Mouse (Mus musculus): ENCODE results near the gene Arpc4. TPM values are rescaled to one million over a fixed set of nuclear protein-coding genes. Genes with fewer than 3 reads are reported as not detected.

Gene Arpc4
- polyA plus RNA-seq, 1 experiment from 2014 or later, result 360 TPM

GRCm38 (mm10) chr6:113343177-113344092, 34.5 kb upstream of the Arpc4 start, which contains the start of gene Camk1:
Gene Camk1 (minus strand): TSS chr6:113343984.
- H3K27ac ChIP-seq (replicated peaks), result no peak within 1 kb of the TSS; the same call in 1 of the 2 replicates
- peaks cover 24% of the 10 kb centered on the region for H3K4me1 ChIP-seq
- peak within 1 kb of the TSS; percentile 62 for H3K4me3 ChIP-seq
- H3K27me3 ChIP-seq, result no peaks in the 10 kb centered on the region
- peak; percentile 83 for ATAC-seq (ENCODE audit: low FRiP score, low read depth)
- WGBS, result 16% methylated on average over 32 of the region's 32 CpGs
- no peaks in the 10 kb centered on the region for H3K9me3 ChIP-seq
- H3K4me2 ChIP-seq (replicated peaks), result peak within 1 kb of the TSS; percentile 78
- H3K36me3 ChIP-seq, result peaks cover 17% of the 10 kb centered on the region
- H3K9ac ChIP-seq (replicated peaks), result peak within 1 kb of the TSS; percentile 81

GRCm38 (mm10) chr6:113344321-113344720, 33.6 kb upstream of the Arpc4 start:
- peak overlapping the region; percentile 78 for H3K4me2 ChIP-seq (replicated peaks)
- H3K27me3 ChIP-seq, result no peaks in the 10 kb centered on the region
- peaks cover 24% of the 10 kb centered on the region for H3K4me1 ChIP-seq
- H3K4me3 ChIP-seq, result peak overlapping the region; percentile 62; the same call in 1 of the 2 replicates
- WGBS, result 62% methylated on average over 2 of the region's 2 CpGs
- no peak overlapping the region for H3K27ac ChIP-seq (replicated peaks)
- peak; percentile 1; the same call in 1 of the 2 replicates for ATAC-seq (ENCODE audit: low FRiP score, low read depth)
- no peaks in the 10 kb centered on the region for H3K9me3 ChIP-seq
- H3K36me3 ChIP-seq, result peaks cover 9% of the 10 kb centered on the region
- H3K9ac ChIP-seq (replicated peaks), result no peak overlapping the region

GRCm38 (mm10) chr6:113346897-113347296, 31.0 kb upstream of the Arpc4 start:
- Histone ChIP-seq H3K27ac (replicated peaks) (no peak overlapping the region), H3K4me1 (peaks cover 24% of the 10 kb centered on the region), H3K36me3 (no peaks in the 10 kb centered on the region), H3K27me3 (no peaks in the 10 kb centered on the region), H3K4me2 (replicated peaks) (no peak overlapping the region), H3K9ac (replicated peaks) (no peak overlapping the region), H3K4me3 (no peak overlapping the region), H3K9me3 (no peaks in the 10 kb centered on the region)
- no peak for ATAC-seq (ENCODE audit: low FRiP score, low read depth)
- WGBS, result 88% methylated on average over 4 of the region's 4 CpGs

- Histone ChIP-seq H3K4me1 (no peaks in the 10 kb centered on the region), H3K4me3 (no peak overlapping the region), H3K27ac (replicated peaks) (no peak overlapping the region), H3K36me3 (no peaks in the 10 kb centered on the region), H3K4me2 (replicated peaks) (no peak overlapping the region), H3K27me3 (no peaks in the 10 kb centered on the region), H3K9ac (replicated peaks) (no peak overlapping the region), H3K9me3 (no peaks in the 10 kb centered on the region)
- no peak for ATAC-seq (ENCODE audit: low FRiP score, low read depth)
Measured at GRCm38 (mm10) chr6:113350538-113350937, 27.4 kb upstream of the Arpc4 start.

- no peak overlapping the region for H3K9ac ChIP-seq (replicated peaks)
- 0 out of 2 replicates have a peak, but pooled peaks cover 3% of the 10 kb centered on the region for H3K27me3 ChIP-seq
- H3K4me3 ChIP-seq, result no peak overlapping the region
- no peaks in the 10 kb centered on the region for H3K36me3 ChIP-seq
- H3K27ac ChIP-seq (replicated peaks), result no peak overlapping the region
- H3K4me1 ChIP-seq, result no peaks in the 10 kb centered on the region
- ATAC-seq (ENCODE audit: low FRiP score, low read depth), result no peak
- H3K9me3 ChIP-seq, result no peaks in the 10 kb centered on the region
- H3K4me2 ChIP-seq (replicated peaks), result no peak overlapping the region
- 89% methylated on average over 1 of the region's 1 CpGs for WGBS
Measured at GRCm38 (mm10) chr6:113351161-113351560, 26.8 kb upstream of the Arpc4 start.

GRCm38 (mm10) chr6:113351653-113352052, 26.3 kb upstream of the Arpc4 start:
- Histone ChIP-seq H3K4me3 (no peak overlapping the region), H3K36me3 (no peaks in the 10 kb centered on the region), H3K27ac (replicated peaks) (no peak overlapping the region), H3K9me3 (no peaks in the 10 kb centered on the region), H3K27me3 (0 out of 2 replicates have a peak, but pooled peaks cover 4% of the 10 kb centered on the region), H3K9ac (replicated peaks) (no peak overlapping the region), H3K4me1 (no peaks in the 10 kb centered on the region), H3K4me2 (replicated peaks) (no peak overlapping the region)
- ATAC-seq (ENCODE audit: low FRiP score, low read depth), result no peak
- WGBS, result 62% methylated on average over 10 of the region's 10 CpGs

GRCm38 (mm10) chr6:113352820-113353219, 25.1 kb upstream of the Arpc4 start:
- H3K4me3 ChIP-seq, result no peak overlapping the region
- H3K36me3 ChIP-seq, result no peaks in the 10 kb centered on the region
- 88% methylated on average over 3 of the region's 3 CpGs for WGBS
- H3K27me3 ChIP-seq, result 0 out of 2 replicates have a peak, but pooled peaks cover 4% of the 10 kb centered on the region
- no peaks in the 10 kb centered on the region for H3K4me1 ChIP-seq
- H3K9ac ChIP-seq (replicated peaks), result no peak overlapping the region
- ATAC-seq (ENCODE audit: low FRiP score, low read depth), result no peak
- no peaks in the 10 kb centered on the region for H3K9me3 ChIP-seq
- H3K27ac ChIP-seq (replicated peaks), result no peak overlapping the region
- H3K4me2 ChIP-seq (replicated peaks), result no peak overlapping the region

- H3K27ac ChIP-seq (replicated peaks), result no peak overlapping the region
- no peak for ATAC-seq (ENCODE audit: low FRiP score, low read depth)
- WGBS, result 75% methylated on average over 3 of the region's 3 CpGs
- H3K4me1 ChIP-seq, result no peaks in the 10 kb centered on the region
- H3K36me3 ChIP-seq, result no peaks in the 10 kb centered on the region
- H3K9ac ChIP-seq (replicated peaks), result no peak overlapping the region
- H3K9me3 ChIP-seq, result no peaks in the 10 kb centered on the region
- 0 out of 2 replicates have a peak, but pooled peaks cover 4% of the 10 kb centered on the region for H3K27me3 ChIP-seq
- H3K4me2 ChIP-seq (replicated peaks), result no peak overlapping the region
- H3K4me3 ChIP-seq, result no peak overlapping the region
Measured at GRCm38 (mm10) chr6:113353696-113354095, 24.2 kb upstream of the Arpc4 start.

GRCm38 (mm10) chr6:113361476-113361875, 16.4 kb upstream of the Arpc4 start:
- no peak overlapping the region for H3K9ac ChIP-seq (replicated peaks)
- H3K9me3 ChIP-seq, result no peaks in the 10 kb centered on the region
- peaks cover 5% of the 10 kb centered on the region; the same call in 1 of the 2 replicates for H3K36me3 ChIP-seq
- no peaks in the 10 kb centered on the region for H3K4me1 ChIP-seq
- no peaks in the 10 kb centered on the region for H3K27me3 ChIP-seq
- H3K27ac ChIP-seq (replicated peaks), result no peak overlapping the region
- 79% methylated on average over 4 of the region's 4 CpGs for WGBS
- no peak for ATAC-seq (ENCODE audit: low FRiP score, low read depth)
- H3K4me3 ChIP-seq, result no peak overlapping the region
- no peak overlapping the region for H3K4me2 ChIP-seq (replicated peaks)

GRCm38 (mm10) chr6:113362241-113362640, 15.7 kb upstream of the Arpc4 start:
- WGBS, result 90% methylated on average over 1 of the region's 1 CpGs
- H3K27ac ChIP-seq (replicated peaks), result no peak overlapping the region
- no peak overlapping the region for H3K4me2 ChIP-seq (replicated peaks)
- peaks cover 12% of the 10 kb centered on the region for H3K36me3 ChIP-seq
- no peaks in the 10 kb centered on the region for H3K9me3 ChIP-seq
- ATAC-seq (ENCODE audit: low FRiP score, low read depth), result no peak
- H3K4me1 ChIP-seq, result no peaks in the 10 kb centered on the region
- H3K9ac ChIP-seq (replicated peaks), result no peak overlapping the region
- H3K4me3 ChIP-seq, result no peak overlapping the region
- no peaks in the 10 kb centered on the region for H3K27me3 ChIP-seq

GRCm38 (mm10) chr6:113364518-113365135, 13.3 kb upstream of the Arpc4 start:
- H3K4me3 ChIP-seq, result no peak overlapping the region
- WGBS, result 65% methylated on average over 8 of the region's 8 CpGs
- no peaks in the 10 kb centered on the region for H3K4me1 ChIP-seq
- no peaks in the 10 kb centered on the region for H3K9me3 ChIP-seq
- no peak overlapping the region for H3K27ac ChIP-seq (replicated peaks)
- no peak for ATAC-seq (ENCODE audit: low FRiP score, low read depth)
- peaks cover 30% of the 10 kb centered on the region for H3K36me3 ChIP-seq
- no peak overlapping the region for H3K9ac ChIP-seq (replicated peaks)
- no peaks in the 10 kb centered on the region for H3K27me3 ChIP-seq
- no peak overlapping the region for H3K4me2 ChIP-seq (replicated peaks)

- no peak for ATAC-seq (ENCODE audit: low FRiP score, low read depth)
- Histone ChIP-seq H3K36me3 (peaks cover 50% of the 10 kb centered on the region), H3K4me3 (no peak overlapping the region), H3K4me2 (replicated peaks) (no peak overlapping the region), H3K4me1 (no peaks in the 10 kb centered on the region), H3K27ac (replicated peaks) (no peak overlapping the region), H3K9ac (replicated peaks) (no peak overlapping the region), H3K27me3 (no peaks in the 10 kb centered on the region), H3K9me3 (no peaks in the 10 kb centered on the region)
- 89% methylated on average over 6 of the region's 6 CpGs for WGBS
Measured at GRCm38 (mm10) chr6:113366639-113367038, 11.3 kb upstream of the Arpc4 start.
